Mouse (Mus musculus): ENCODE data around the gene Git1. TPM values are rescaled to one million over a fixed set of nuclear protein-coding genes. Genes with fewer than 3 reads are reported as not detected.
A peak's percentile ranks its signal among the peaks of the same experiment; 100 is the strongest.

Gene Git1
- polyA plus RNA-seq, 1 experiment from 2014 or later, result 14.1 TPM

GRCm38 (mm10) chr11:77461856-77462255 lies 31.5 kb upstream of the Git1 start:
- 4% methylated on average over 6 of the region's 6 CpGs for WGBS
- H3K4me3 ChIP-seq (ENCODE audit: low read depth, low read length), result peak overlapping the region; percentile 59
- no peak for DNase-seq (ENCODE audit: low spot score)
- peaks cover 60% of the 10 kb centered on the region for H3K27me3 ChIP-seq (replicated peaks; ENCODE audit: control insufficient read depth, insufficient read depth, low read length)
- H3K9ac ChIP-seq (ENCODE audit: low read depth, low read length), result peak overlapping the region; percentile 17
- H3K27ac ChIP-seq (ENCODE audit: low read depth, low read length), result no peak overlapping the region
- no peaks in the 10 kb centered on the region for H3K36me3 ChIP-seq (ENCODE audit: control insufficient read depth, insufficient read depth, low read length)
- no peaks in the 10 kb centered on the region for H3K9me3 ChIP-seq (ENCODE audit: control insufficient read depth, low read length)
- peaks cover 7% of the 10 kb centered on the region for H3K4me1 ChIP-seq (replicated peaks; ENCODE audit: control insufficient read depth, insufficient read depth, low read length)
- peak overlapping the region; percentile 92 for H3K4me2 ChIP-seq
- ATAC-seq (replicated peaks; ENCODE audit: low FRiP score), result no peak

- Histone ChIP-seq H3K4me3 (ENCODE audit: low read depth, low read length) (peak within 1 kb of the TSS; percentile 59), H3K36me3 (ENCODE audit: control insufficient read depth, insufficient read depth, low read length) (no peaks in the 10 kb centered on the region), H3K4me2 (peak within 1 kb of the TSS; percentile 92), H3K4me1 (replicated peaks; ENCODE audit: control insufficient read depth, insufficient read depth, low read length) (peaks cover 14% of the 10 kb centered on the region), H3K9ac (ENCODE audit: low read depth, low read length) (peak within 1 kb of the TSS; percentile 17), H3K27ac (ENCODE audit: low read depth, low read length) (no peak within 1 kb of the TSS), H3K9me3 (ENCODE audit: control insufficient read depth, low read length) (no peaks in the 10 kb centered on the region), H3K27me3 (replicated peaks; ENCODE audit: control insufficient read depth, insufficient read depth, low read length) (peaks cover 67% of the 10 kb centered on the region)
- under 1% methylated on average over 72 of the region's 73 CpGs for WGBS
- peak; percentile 73 for DNase-seq (ENCODE audit: low spot score)
- ATAC-seq (replicated peaks; ENCODE audit: low FRiP score), result peak; percentile 61; the same call in 1 of the 2 replicates
These were observed 30.9 kb upstream of the Git1 start, which contains the start of gene Coro6 for GRCm38 (mm10) chr11:77462283-77463100. Coro6 (plus strand) TSS chr11:77462411.

GRCm38 (mm10) chr11:77463101-77463445 lies 30.3 kb upstream of the Git1 start:
- H3K27me3 ChIP-seq (replicated peaks; ENCODE audit: control insufficient read depth, insufficient read depth, low read length), result peaks cover 72% of the 10 kb centered on the region
- no peak for ATAC-seq (replicated peaks; ENCODE audit: low FRiP score)
- H3K9ac ChIP-seq (ENCODE audit: low read depth, low read length), result no peak overlapping the region
- no peaks in the 10 kb centered on the region for H3K9me3 ChIP-seq (ENCODE audit: control insufficient read depth, low read length)
- DNase-seq (ENCODE audit: low spot score), result no peak
- WGBS, result 52% methylated on average over 8 of the region's 8 CpGs
- H3K36me3 ChIP-seq (ENCODE audit: control insufficient read depth, insufficient read depth, low read length), result no peaks in the 10 kb centered on the region
- no peak overlapping the region for H3K27ac ChIP-seq (ENCODE audit: low read depth, low read length)
- peaks cover 18% of the 10 kb centered on the region for H3K4me1 ChIP-seq (replicated peaks; ENCODE audit: control insufficient read depth, insufficient read depth, low read length)
- peak overlapping the region; percentile 92 for H3K4me2 ChIP-seq
- peak overlapping the region; percentile 59 for H3K4me3 ChIP-seq (ENCODE audit: low read depth, low read length)

GRCm38 (mm10) chr11:77463786-77464185 lies 29.6 kb upstream of the Git1 start:
- 67% methylated on average over 10 of the region's 10 CpGs for WGBS
- ATAC-seq (replicated peaks; ENCODE audit: low FRiP score) (no peak), DNase-seq (ENCODE audit: low spot score) (no peak)
- Histone ChIP-seq H3K4me3 (ENCODE audit: low read depth, low read length) (no peak overlapping the region), H3K36me3 (ENCODE audit: control insufficient read depth, insufficient read depth, low read length) (no peaks in the 10 kb centered on the region), H3K9me3 (ENCODE audit: control insufficient read depth, low read length) (no peaks in the 10 kb centered on the region), H3K27me3 (replicated peaks; ENCODE audit: control insufficient read depth, insufficient read depth, low read length) (peaks cover 75% of the 10 kb centered on the region), H3K4me1 (replicated peaks; ENCODE audit: control insufficient read depth, insufficient read depth, low read length) (peaks cover 18% of the 10 kb centered on the region), H3K27ac (ENCODE audit: low read depth, low read length) (no peak overlapping the region), H3K9ac (ENCODE audit: low read depth, low read length) (no peak overlapping the region), H3K4me2 (no peak overlapping the region)

GRCm38 (mm10) chr11:77464684-77465083 lies 28.7 kb upstream of the Git1 start:
- no peak for DNase-seq (ENCODE audit: low spot score)
- H3K9me3 ChIP-seq (ENCODE audit: control insufficient read depth, low read length), result no peaks in the 10 kb centered on the region
- H3K9ac ChIP-seq (ENCODE audit: low read depth, low read length), result no peak overlapping the region; the same call in 1 of the 2 replicates
- no peak overlapping the region for H3K4me2 ChIP-seq
- WGBS, result 62% methylated on average over 4 of the region's 4 CpGs
- ATAC-seq (replicated peaks; ENCODE audit: low FRiP score), result no peak
- no peak overlapping the region for H3K4me3 ChIP-seq (ENCODE audit: low read depth, low read length)
- peaks cover 18% of the 10 kb centered on the region for H3K4me1 ChIP-seq (replicated peaks; ENCODE audit: control insufficient read depth, insufficient read depth, low read length)
- no peak overlapping the region for H3K27ac ChIP-seq (ENCODE audit: low read depth, low read length)
- no peaks in the 10 kb centered on the region for H3K36me3 ChIP-seq (ENCODE audit: control insufficient read depth, insufficient read depth, low read length)
- peaks cover 75% of the 10 kb centered on the region for H3K27me3 ChIP-seq (replicated peaks; ENCODE audit: control insufficient read depth, insufficient read depth, low read length)

GRCm38 (mm10) chr11:77465111-77465510 lies 28.3 kb upstream of the Git1 start:
- no peaks in the 10 kb centered on the region for H3K36me3 ChIP-seq (ENCODE audit: control insufficient read depth, insufficient read depth, low read length)
- no peak overlapping the region for H3K4me2 ChIP-seq
- no peak overlapping the region for H3K9ac ChIP-seq (ENCODE audit: low read depth, low read length)
- WGBS, result 62% methylated on average over 3 of the region's 3 CpGs
- ATAC-seq (replicated peaks; ENCODE audit: low FRiP score) (no peak), DNase-seq (ENCODE audit: low spot score) (no peak)
- no peaks in the 10 kb centered on the region for H3K9me3 ChIP-seq (ENCODE audit: control insufficient read depth, low read length)
- H3K4me3 ChIP-seq (ENCODE audit: low read depth, low read length), result no peak overlapping the region
- peaks cover 75% of the 10 kb centered on the region for H3K27me3 ChIP-seq (replicated peaks; ENCODE audit: control insufficient read depth, insufficient read depth, low read length)
- H3K27ac ChIP-seq (ENCODE audit: low read depth, low read length), result no peak overlapping the region
- H3K4me1 ChIP-seq (replicated peaks; ENCODE audit: control insufficient read depth, insufficient read depth, low read length), result peaks cover 18% of the 10 kb centered on the region

GRCm38 (mm10) chr11:77466544-77466943 lies 26.8 kb upstream of the Git1 start:
- H3K4me3 ChIP-seq (ENCODE audit: low read depth, low read length), result no peak overlapping the region; the same call in 1 of the 2 replicates
- H3K9me3 ChIP-seq (ENCODE audit: control insufficient read depth, low read length), result no peaks in the 10 kb centered on the region
- 38% methylated on average over 9 of the region's 9 CpGs for WGBS
- H3K4me1 ChIP-seq (replicated peaks; ENCODE audit: control insufficient read depth, insufficient read depth, low read length), result peaks cover 18% of the 10 kb centered on the region
- peak overlapping the region; percentile 58 for H3K4me2 ChIP-seq
- peaks cover 68% of the 10 kb centered on the region for H3K27me3 ChIP-seq (replicated peaks; ENCODE audit: control insufficient read depth, insufficient read depth, low read length)
- H3K9ac ChIP-seq (ENCODE audit: low read depth, low read length), result no peak overlapping the region
- H3K27ac ChIP-seq (ENCODE audit: low read depth, low read length), result no peak overlapping the region
- ATAC-seq (replicated peaks; ENCODE audit: low FRiP score) (no peak), DNase-seq (ENCODE audit: low spot score) (no peak)
- H3K36me3 ChIP-seq (ENCODE audit: control insufficient read depth, insufficient read depth, low read length), result peaks cover 4% of the 10 kb centered on the region; the same call in 1 of the 2 replicates

GRCm38 (mm10) chr11:77467157-77467556 lies 26.2 kb upstream of the Git1 start:
- WGBS, result 2% methylated on average over 25 of the region's 25 CpGs
- Histone ChIP-seq H3K27me3 (replicated peaks; ENCODE audit: control insufficient read depth, insufficient read depth, low read length) (peaks cover 62% of the 10 kb centered on the region), H3K27ac (ENCODE audit: low read depth, low read length) (no peak overlapping the region), H3K9me3 (ENCODE audit: control insufficient read depth, low read length) (no peaks in the 10 kb centered on the region), H3K4me1 (replicated peaks; ENCODE audit: control insufficient read depth, insufficient read depth, low read length) (peaks cover 18% of the 10 kb centered on the region), H3K9ac (ENCODE audit: low read depth, low read length) (no peak overlapping the region), H3K4me2 (peak overlapping the region; percentile 58), H3K36me3 (ENCODE audit: control insufficient read depth, insufficient read depth, low read length) (peaks cover 6% of the 10 kb centered on the region; the same call in 1 of the 2 replicates), H3K4me3 (ENCODE audit: low read depth, low read length) (peak overlapping the region; percentile 24)
- ATAC-seq (replicated peaks; ENCODE audit: low FRiP score) (peak; percentile 63), DNase-seq (ENCODE audit: low spot score) (peak; percentile 75)

GRCm38 (mm10) chr11:77467784-77468183 lies 25.6 kb upstream of the Git1 start:
- Histone ChIP-seq H3K4me3 (ENCODE audit: low read depth, low read length) (no peak overlapping the region), H3K27ac (ENCODE audit: low read depth, low read length) (no peak overlapping the region), H3K4me1 (replicated peaks; ENCODE audit: control insufficient read depth, insufficient read depth, low read length) (peaks cover 15% of the 10 kb centered on the region), H3K9ac (ENCODE audit: low read depth, low read length) (no peak overlapping the region), H3K4me2 (peak overlapping the region; percentile 58), H3K9me3 (ENCODE audit: control insufficient read depth, low read length) (no peaks in the 10 kb centered on the region), H3K36me3 (ENCODE audit: control insufficient read depth, insufficient read depth, low read length) (peaks cover 9% of the 10 kb centered on the region; the same call in 1 of the 2 replicates), H3K27me3 (replicated peaks; ENCODE audit: control insufficient read depth, insufficient read depth, low read length) (peaks cover 55% of the 10 kb centered on the region)
- 14% methylated on average over 20 of the region's 20 CpGs for WGBS
- peak; percentile 71 for DNase-seq (ENCODE audit: low spot score)
- peak; percentile 27; the same call in 1 of the 2 replicates for ATAC-seq (replicated peaks; ENCODE audit: low FRiP score)

Data from liver, embryonic 11.5 days (tissue).